Mouse (Mus musculus) kidney, adult 11 months (tissue): ENCODE measurements around the gene Ahr.

Experiments
- DNase-seq: peaks from one replicate; pipeline ENCODE4 v3.0.0; 2022

Gene Ahr

GRCm38 (mm10) chr12:35495195-35495594, 39.6 kb downstream of the Ahr start:
- no peak for DNase-seq

- DNase-seq = no peak
These were observed 54.1 kb downstream of the Ahr start for GRCm38 (mm10) chr12:35480764-35481163.

- no peak for DNase-seq
These were observed 55.9 kb downstream of the Ahr start for GRCm38 (mm10) chr12:35478906-35479305.

DNA sequence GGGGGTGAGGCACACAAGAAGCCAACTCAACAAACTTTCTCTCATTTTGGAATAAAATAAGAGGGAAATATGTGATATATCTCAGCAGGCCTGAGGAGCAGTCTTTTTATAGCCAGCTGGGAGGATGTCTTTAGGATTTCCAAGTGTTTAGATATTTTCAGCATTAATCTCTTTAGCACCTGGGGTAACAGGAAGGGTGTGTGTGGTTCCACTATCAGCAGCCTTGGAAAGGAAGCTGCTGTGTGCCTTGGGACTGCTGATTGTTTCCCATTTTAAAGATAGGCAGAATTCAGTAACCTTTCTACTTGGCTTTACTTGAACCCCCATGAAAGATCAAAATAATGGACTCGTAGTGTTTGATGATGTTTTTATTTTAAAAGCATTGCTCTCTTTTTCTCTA, 71.4 kb downstream of the Ahr start:
- DNase-seq = no peak

GRCm38 (mm10) chr12:35462667-35463066, 72.2 kb downstream of the Ahr start:
- DNase-seq = no peak

DNA sequence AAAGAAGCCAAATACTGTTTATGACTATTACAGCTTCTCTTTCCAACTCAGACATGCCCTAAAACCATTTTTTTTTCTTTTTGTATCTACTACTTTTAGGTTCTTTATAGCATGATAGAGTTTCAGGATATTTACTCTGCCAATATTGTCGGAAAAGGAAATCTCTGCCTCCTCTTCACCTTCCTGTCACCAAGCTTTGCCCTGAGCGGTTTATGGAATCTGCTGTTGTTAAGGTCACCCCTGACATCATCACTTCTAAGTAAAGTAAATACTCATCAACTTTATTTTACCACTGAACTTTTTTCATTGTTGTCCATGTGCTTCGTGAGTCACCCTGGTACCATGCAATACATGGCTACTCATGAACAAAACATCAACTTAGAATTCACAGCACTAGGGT, 75.2 kb downstream of the Ahr start:
- no peak for DNase-seq
